Mouse (Mus musculus) thymus, adult 2 months (tissue): ENCODE data around the gene Ngfr.

Source experiments
- CTCF ChIP-seq: fragments of 200-500 bp; IDR thresholded peaks from 2 replicates; pipeline ENCODE4 v1.5.1; 2012; ENCODE audit warnings: mild to moderate bottlenecking, control low read depth, low read length, moderate library complexity, borderline replicate concordance; ENCODE audit not compliant: control insufficient read depth, poor library complexity, insufficient read depth; ENCODE audit errors: extremely low read depth
- POLR2A ChIP-seq: fragments of 200-500 bp; IDR thresholded peaks from 2 replicates; pipeline ENCODE4 v1.6.1; 2012; ENCODE audit warnings: mild to moderate bottlenecking, low read length, control low read depth, moderate library complexity; ENCODE audit not compliant: control insufficient read depth, poor library complexity, insufficient read depth; ENCODE audit errors: extremely low read depth

- TF ChIP-seq POLR2A = no peak
- TF ChIP-seq CTCF = peak; percentile 77; the same call in 1 of the 2 replicates
Measured at GRCm38 (mm10) chr11:95586184-95586583, 1.4 kb downstream of the Ngfr start.
